Mouse (Mus musculus): Measurements from ENCODE around the gene Ascc2. TPM values are rescaled to one million over a fixed set of nuclear protein-coding genes. Genes with fewer than 3 reads are reported as not detected.

Ascc2 gene
- polyA plus RNA-seq, 1 experiment, result 17.2 TPM

DNA sequence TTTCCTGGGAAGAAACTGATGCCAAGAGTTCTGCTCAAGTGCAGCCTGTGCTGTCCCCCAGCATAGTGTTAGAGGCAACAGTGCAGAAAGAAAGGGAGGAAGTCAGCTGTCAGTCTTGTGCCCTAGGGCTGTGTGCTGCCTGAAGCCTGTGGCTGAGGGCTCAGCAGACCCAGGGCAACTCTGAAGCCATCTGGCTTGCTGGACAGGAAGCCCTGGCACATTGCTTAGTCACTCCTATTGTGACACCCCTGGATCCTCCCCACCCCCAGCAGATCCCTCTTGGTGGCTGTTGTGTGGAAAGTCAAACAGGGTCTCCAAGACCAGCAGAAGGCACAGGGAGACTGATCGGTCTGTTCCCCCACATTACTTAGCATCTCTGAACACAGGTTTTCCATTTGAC is 37.0 kb downstream of the Ascc2 start:
- H3K4me1 ChIP-seq (ENCODE audit: control insufficient read depth, insufficient read depth, insufficient read length, low read length), result peaks cover 9% of the 10 kb centered on the region; the same call in 1 of the 2 replicates
- no peaks in the 10 kb centered on the region for H3K27me3 ChIP-seq (ENCODE audit: control insufficient read depth, insufficient read depth, low read length)
- peaks cover 45% of the 10 kb centered on the region for H3K36me3 ChIP-seq (ENCODE audit: control insufficient read depth, insufficient read depth, low read length)
- WGBS, result 39% methylated on average over 1 of the region's 1 CpGs
- peak overlapping the region; percentile 23 for H3K27ac ChIP-seq (ENCODE audit: insufficient read depth, low read depth, low read length)
- no peak for TF ChIP-seq CTCF (IDR thresholded peaks at IDR 0.05; ENCODE audit: extremely low read depth, insufficient read length, insufficient replicate concordance, low read depth, low read length)
- TF ChIP-seq POLR2A (IDR thresholded peaks at IDR 0.05; ENCODE audit: low read depth, low read length), result no peak
- no peak overlapping the region for H3K4me3 ChIP-seq (ENCODE audit: low read depth, low read length)

GRCm38 (mm10) chr11:4675126-4675562 is 37.6 kb downstream of the Ascc2 start:
- no peak overlapping the region for H3K4me3 ChIP-seq (ENCODE audit: low read depth, low read length)
- TF ChIP-seq CTCF (IDR thresholded peaks at IDR 0.05; ENCODE audit: extremely low read depth, insufficient read length, insufficient replicate concordance, low read depth, low read length) (no peak), POLR2A (IDR thresholded peaks at IDR 0.05; ENCODE audit: low read depth, low read length) (no peak)
- peak overlapping the region; percentile 24 for H3K27ac ChIP-seq (ENCODE audit: insufficient read depth, low read depth, low read length)
- H3K36me3 ChIP-seq (ENCODE audit: control insufficient read depth, insufficient read depth, low read length), result peaks cover 50% of the 10 kb centered on the region
- H3K27me3 ChIP-seq (ENCODE audit: control insufficient read depth, insufficient read depth, low read length), result no peaks in the 10 kb centered on the region
- 31% methylated on average over 6 of the region's 6 CpGs for WGBS
- H3K4me1 ChIP-seq (ENCODE audit: control insufficient read depth, insufficient read depth, insufficient read length, low read length), result peaks cover 9% of the 10 kb centered on the region; the same call in 1 of the 2 replicates

DNA sequence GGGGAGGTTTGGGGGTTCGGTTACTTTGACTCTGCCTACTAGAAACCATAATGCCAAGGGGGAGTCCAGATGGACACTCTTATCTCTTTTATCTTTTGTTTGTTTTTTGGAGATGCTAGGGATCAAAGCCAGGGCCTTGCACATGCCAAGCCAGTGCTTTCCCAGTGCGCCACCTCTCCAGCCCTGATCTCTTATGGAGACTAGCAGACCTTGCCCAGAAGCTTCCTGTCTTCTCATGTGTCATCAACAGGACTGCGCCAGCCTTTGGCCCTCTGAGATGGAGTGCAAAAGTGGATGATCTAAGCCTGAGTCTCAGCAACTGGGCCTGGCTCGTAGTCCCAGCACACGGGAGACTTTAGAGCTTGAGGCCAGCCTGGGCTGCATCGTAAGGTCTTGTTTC is 38.1 kb downstream of the Ascc2 start:
- H3K27me3 ChIP-seq (ENCODE audit: control insufficient read depth, insufficient read depth, low read length), result no peaks in the 10 kb centered on the region
- WGBS, result 44% methylated on average over 6 of the region's 6 CpGs

GRCm38 (mm10) chr11:4677250-4677872 is 39.8 kb downstream of the Ascc2 start:
- H3K27ac ChIP-seq (ENCODE audit: insufficient read depth, low read depth, low read length), result no peak overlapping the region
- H3K27me3 ChIP-seq (ENCODE audit: control insufficient read depth, insufficient read depth, low read length), result no peaks in the 10 kb centered on the region
- H3K4me3 ChIP-seq (ENCODE audit: low read depth, low read length), result no peak overlapping the region
- no peak for TF ChIP-seq CTCF (IDR thresholded peaks at IDR 0.05; ENCODE audit: extremely low read depth, insufficient read length, insufficient replicate concordance, low read depth, low read length)
- no peak for TF ChIP-seq POLR2A (IDR thresholded peaks at IDR 0.05; ENCODE audit: low read depth, low read length)
- peaks cover 60% of the 10 kb centered on the region for H3K36me3 ChIP-seq (ENCODE audit: control insufficient read depth, insufficient read depth, low read length)
- WGBS, result 49% methylated on average over 7 of the region's 7 CpGs
- peaks cover 9% of the 10 kb centered on the region; the same call in 1 of the 2 replicates for H3K4me1 ChIP-seq (ENCODE audit: control insufficient read depth, insufficient read depth, insufficient read length, low read length)

More for the DNA sequence above, 38.1 kb downstream of the Ascc2 start:
- Histone ChIP-seq H3K36me3 (ENCODE audit: control insufficient read depth, insufficient read depth, low read length) (peaks cover 49% of the 10 kb centered on the region), H3K4me1 (ENCODE audit: control insufficient read depth, insufficient read depth, insufficient read length, low read length) (peaks cover 9% of the 10 kb centered on the region; the same call in 1 of the 2 replicates), H3K27ac (ENCODE audit: insufficient read depth, low read depth, low read length) (peak overlapping the region; percentile 24; the same call in 1 of the 2 replicates), H3K4me3 (ENCODE audit: low read depth, low read length) (no peak overlapping the region)
- no peak for TF ChIP-seq POLR2A (IDR thresholded peaks at IDR 0.05; ENCODE audit: low read depth, low read length)
- no peak for TF ChIP-seq CTCF (IDR thresholded peaks at IDR 0.05; ENCODE audit: extremely low read depth, insufficient read length, insufficient replicate concordance, low read depth, low read length)

DNA sequence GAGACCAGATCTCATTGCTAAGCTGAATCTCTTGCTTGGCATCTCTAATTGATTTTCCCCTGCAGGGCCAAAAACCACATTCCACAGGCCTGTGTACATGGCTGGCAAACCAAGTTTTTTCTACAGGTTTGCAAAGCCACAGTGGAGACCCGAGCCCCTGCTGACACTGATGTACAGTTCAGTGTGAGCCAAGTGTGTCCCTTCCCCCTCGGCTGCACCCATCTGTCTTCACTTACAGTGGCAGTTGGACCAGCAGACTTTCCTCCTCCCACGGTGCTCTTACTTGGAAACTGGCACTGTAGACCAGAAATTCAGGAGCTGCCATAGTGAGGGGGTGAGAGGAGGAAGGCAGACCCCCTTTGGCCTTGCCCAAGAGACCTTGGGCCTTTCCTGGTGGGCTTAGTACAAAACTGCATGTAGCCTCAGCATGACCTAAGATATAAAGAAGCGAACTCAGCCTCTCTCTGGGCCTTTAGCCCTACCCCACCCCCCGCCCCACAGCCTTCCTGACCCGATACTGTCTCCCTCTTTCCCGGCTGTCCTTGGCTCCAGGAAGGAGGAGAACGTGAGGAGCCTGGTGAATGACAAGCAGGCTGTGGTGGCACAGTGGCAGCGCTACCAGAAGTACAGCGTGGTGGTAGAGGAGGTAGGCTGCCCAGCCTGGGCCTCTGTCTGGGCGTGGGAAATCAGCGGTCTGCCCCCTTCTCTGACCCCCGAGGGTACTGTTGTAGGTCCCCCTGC is 41.3 kb downstream of the Ascc2 start:
- Histone ChIP-seq H3K4me1 (ENCODE audit: control insufficient read depth, insufficient read depth, insufficient read length, low read length) (peaks cover 9% of the 10 kb centered on the region; the same call in 1 of the 2 replicates), H3K27ac (ENCODE audit: insufficient read depth, low read depth, low read length) (no peak overlapping the region), H3K4me3 (ENCODE audit: low read depth, low read length) (no peak overlapping the region), H3K36me3 (ENCODE audit: control insufficient read depth, insufficient read depth, low read length) (peaks cover 60% of the 10 kb centered on the region), H3K27me3 (ENCODE audit: control insufficient read depth, insufficient read depth, low read length) (no peaks in the 10 kb centered on the region)
- TF ChIP-seq CTCF (IDR thresholded peaks at IDR 0.05; ENCODE audit: extremely low read depth, insufficient read length, insufficient replicate concordance, low read depth, low read length), result no peak
- TF ChIP-seq POLR2A (IDR thresholded peaks at IDR 0.05; ENCODE audit: low read depth, low read length), result no peak
- 87% methylated on average over 13 of the region's 13 CpGs for WGBS

DNA sequence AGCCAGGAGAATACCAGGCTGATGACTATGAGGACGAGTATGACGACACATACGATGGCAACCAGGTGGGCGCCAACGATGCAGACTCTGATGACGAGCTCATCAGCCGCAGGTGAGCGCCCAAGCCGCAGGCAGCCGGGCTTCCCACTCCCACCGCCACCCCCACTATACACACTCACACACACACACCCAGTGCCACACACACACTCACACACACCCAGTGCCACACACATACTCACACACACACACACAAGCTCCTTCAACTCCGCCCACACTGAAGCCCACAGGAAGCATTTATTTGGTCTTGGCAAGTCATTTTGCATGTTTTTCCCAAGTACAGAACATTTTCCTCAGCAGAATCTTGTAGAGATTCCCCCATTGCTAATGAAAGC is 41.9 kb downstream of the Ascc2 start:
- TF ChIP-seq CTCF (IDR thresholded peaks at IDR 0.05; ENCODE audit: extremely low read depth, insufficient read length, insufficient replicate concordance, low read depth, low read length) (no peak), POLR2A (IDR thresholded peaks at IDR 0.05; ENCODE audit: low read depth, low read length) (no peak)
- 94% methylated on average over 12 of the region's 12 CpGs for WGBS
- Histone ChIP-seq H3K27ac (ENCODE audit: insufficient read depth, low read depth, low read length) (no peak overlapping the region), H3K4me3 (ENCODE audit: low read depth, low read length) (no peak overlapping the region), H3K4me1 (ENCODE audit: control insufficient read depth, insufficient read depth, insufficient read length, low read length) (peaks cover 9% of the 10 kb centered on the region; the same call in 1 of the 2 replicates), H3K27me3 (ENCODE audit: control insufficient read depth, insufficient read depth, low read length) (no peaks in the 10 kb centered on the region), H3K36me3 (ENCODE audit: control insufficient read depth, insufficient read depth, low read length) (peaks cover 57% of the 10 kb centered on the region)

GRCm38 (mm10) chr11:4680126-4680525 is 42.6 kb downstream of the Ascc2 start:
- peaks cover 6% of the 10 kb centered on the region; the same call in 1 of the 2 replicates for H3K4me1 ChIP-seq (ENCODE audit: control insufficient read depth, insufficient read depth, insufficient read length, low read length)
- H3K36me3 ChIP-seq (ENCODE audit: control insufficient read depth, insufficient read depth, low read length), result peaks cover 57% of the 10 kb centered on the region
- WGBS, result 85% methylated on average over 3 of the region's 3 CpGs
- no peak overlapping the region for H3K27ac ChIP-seq (ENCODE audit: insufficient read depth, low read depth, low read length)
- no peak overlapping the region for H3K4me3 ChIP-seq (ENCODE audit: low read depth, low read length)
- TF ChIP-seq POLR2A (IDR thresholded peaks at IDR 0.05; ENCODE audit: low read depth, low read length) (no peak), CTCF (IDR thresholded peaks at IDR 0.05; ENCODE audit: extremely low read depth, insufficient read length, insufficient replicate concordance, low read depth, low read length) (no peak)
- H3K27me3 ChIP-seq (ENCODE audit: control insufficient read depth, insufficient read depth, low read length), result no peaks in the 10 kb centered on the region

All from small intestine, adult 2 months (tissue).